Mouse (Mus musculus) embryo, embryonic 9.5 days (tissue): ENCODE results near the gene Gstk1.
A peak's percentile ranks its signal among the peaks of the same experiment; 100 is the strongest.

Source experiments
- DNase-seq: peaks from one replicate; pipeline ENCODE4 v3.0.0-alpha.2; 2017; ENCODE audit errors: extremely low spot score

Gene Gstk1

DNA sequence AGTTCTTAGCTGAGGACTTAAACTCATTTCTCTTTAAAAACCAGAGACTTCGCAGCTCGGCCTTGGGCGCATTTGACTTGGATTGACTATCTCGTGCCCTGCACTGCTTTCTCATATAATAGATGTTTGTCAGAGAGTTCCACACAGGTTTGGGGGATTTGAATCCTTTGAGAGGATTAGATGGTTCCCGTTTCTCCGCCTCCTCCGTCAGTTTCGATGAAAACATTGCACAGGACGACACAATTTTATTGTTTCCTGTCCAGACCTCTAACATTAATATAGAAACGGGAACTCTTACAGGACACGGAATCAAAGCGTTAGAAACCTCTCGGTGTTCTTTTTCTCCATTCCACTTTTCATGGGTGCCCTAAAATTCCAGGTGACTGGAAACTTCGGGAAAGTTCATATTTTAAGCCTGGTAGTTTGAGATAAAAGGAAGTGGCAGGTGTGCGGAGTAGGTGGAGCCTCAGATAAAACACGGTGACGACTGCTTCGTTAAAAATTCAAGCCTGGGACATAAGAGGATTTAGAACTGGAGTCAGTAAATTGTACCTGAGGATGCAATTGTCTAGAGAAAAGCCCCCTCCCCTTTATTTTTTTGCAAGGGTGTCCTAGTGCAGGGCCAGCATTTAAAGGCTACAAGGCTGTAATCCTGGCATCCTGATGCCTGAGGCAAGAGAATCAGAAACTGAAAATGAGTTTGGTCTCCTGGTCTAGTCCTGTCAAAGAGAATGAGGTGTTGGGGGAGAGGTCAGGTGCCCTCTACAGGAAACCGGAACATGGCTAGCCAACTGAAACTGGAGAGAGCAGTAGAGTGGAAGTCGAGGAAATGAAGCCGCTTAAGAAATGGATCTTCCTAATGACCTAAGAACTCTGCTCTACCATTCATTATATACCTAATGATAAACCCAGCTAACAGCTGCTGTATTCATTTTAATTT lies 19.9 kb downstream of the Gstk1 start:
- DNase-seq = peak; percentile 27

DNA sequence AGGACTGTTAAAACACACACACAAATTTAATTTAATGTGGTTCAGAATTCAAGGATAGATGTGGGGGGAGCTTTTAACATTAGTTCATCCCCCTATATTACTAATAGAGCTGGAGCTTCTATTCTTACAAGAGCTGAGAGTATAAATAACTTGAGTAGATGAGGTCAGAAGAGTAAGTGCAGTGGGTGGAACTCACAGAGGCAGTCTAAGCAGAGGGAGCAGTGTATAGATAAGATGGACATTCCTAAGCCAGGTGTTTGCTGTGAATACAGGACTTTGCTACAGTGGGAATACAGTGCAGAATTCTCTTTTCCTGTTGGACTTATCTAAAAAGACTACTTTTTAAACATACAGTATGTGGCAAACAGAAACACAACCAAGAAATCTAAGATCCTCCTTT lies 25.1 kb downstream of the Gstk1 start:
- no peak for DNase-seq

DNA sequence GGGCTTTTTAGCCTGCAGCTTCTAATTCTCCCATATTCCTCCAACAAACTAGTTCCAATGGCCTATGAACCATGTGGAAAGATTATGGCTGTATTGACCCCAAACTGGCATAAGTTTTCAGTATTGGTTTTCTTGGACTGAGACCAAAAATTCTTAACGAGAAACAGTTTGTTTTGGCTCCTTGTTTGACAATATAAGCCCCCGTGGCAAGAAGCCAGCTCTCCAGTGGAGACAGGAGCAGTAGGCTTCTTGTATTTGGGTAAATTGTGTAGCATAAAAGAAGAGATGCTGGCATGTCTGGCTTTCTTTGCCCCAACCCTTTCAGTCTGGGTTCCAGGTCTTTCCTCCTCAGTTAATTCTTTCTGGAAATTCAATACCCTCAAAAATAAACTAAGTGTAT lies 30.4 kb downstream of the Gstk1 start:
- DNase-seq = no peak

DNA sequence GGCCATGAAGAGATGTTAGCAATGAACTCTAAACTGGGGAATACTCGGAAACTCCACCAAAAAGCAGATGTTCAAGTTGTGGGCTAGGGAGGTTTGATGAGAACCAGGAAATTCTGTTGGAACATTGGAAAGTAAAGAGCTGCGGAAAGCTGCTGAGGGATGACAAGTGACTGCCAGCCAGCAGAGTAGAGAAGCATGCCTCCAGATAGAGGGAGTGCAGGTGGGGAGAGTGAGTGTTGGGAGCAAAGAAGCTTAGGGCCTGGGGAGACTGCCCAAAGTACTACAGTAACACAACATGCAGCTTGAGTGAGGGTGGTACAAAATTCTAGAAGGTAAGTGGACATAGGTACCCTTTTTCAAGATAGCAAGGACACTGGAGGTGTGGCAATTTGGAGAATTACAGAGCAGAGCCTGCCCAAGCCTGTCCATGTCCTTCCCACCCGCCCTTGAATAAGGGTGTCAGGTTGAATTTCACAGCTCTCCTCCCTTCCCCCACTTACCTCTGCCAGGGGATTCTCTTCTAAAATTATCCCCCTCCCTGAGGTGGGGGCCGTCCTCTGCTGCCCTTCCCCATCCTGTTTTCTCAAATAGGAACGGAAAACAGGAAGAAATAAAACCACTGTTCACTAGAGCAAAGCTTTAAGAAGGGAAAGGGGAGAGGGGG lies 37.3 kb downstream of the Gstk1 start:
- DNase-seq = no peak

DNA sequence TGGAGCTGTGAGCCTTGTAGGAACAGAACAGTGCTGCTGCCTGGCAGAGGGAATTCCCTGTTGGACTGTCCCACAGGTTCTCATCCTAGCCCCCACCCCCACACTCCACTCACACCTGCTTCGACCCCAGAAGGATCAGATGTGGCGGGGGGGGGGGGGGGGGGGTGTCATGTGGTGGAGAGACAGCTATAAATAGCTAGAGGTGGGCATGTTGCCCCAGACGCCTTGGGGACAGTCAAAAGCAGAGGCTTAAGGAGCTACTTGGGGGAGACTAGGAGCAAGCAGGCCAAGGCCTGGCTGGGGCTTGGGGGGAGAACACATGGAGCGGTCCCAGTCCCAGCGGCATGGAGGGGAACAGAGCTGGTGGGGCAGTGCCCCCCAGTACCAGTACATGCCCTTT lies 40.7 kb downstream of the Gstk1 start, which contains the start of gene Clcn1:
Gene Clcn1 (plus strand): TSS at position 238 of the 400 bp plus-strand sequence.
- DNase-seq = no peak

DNA sequence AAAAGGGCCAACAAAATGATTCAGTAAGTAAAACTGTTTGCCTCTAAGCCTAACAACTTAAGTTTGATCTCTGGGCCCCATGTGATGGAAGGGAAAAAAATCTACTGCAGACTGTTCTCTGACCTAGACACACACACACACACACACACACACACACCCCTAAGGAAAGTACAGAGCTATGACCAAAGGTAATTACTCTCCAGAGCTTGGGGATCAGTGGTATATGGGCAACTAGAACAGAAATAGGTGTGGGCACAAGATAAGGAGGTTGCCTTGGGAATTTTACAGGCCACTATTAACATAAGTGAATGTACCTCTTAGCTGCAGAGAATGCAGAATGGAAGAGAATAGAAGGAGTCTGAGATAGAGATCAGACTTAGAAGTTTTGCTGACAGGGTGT lies 41.8 kb downstream of the Gstk1 start:
- DNase-seq = no peak

DNA sequence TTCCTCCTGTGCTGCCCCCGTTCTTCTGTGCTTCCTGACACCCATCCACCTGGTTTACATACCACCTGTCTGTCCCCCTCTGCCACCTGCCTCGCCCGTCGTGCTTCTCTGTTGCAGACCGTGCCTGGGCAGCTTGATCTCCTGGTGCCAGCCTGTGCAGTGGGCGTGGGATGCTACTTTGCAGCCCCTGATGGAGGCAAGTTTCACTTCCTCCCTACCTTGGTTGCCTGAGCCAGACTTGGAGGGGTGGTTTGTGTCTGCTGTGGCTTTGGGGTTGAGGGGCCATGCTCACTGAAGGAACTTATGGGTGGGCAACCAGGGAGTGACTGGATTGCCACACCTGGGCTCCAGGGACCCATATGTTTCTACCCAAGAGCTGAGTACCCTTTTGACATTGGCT lies 47.6 kb downstream of the Gstk1 start:
- DNase-seq = no peak

DNA sequence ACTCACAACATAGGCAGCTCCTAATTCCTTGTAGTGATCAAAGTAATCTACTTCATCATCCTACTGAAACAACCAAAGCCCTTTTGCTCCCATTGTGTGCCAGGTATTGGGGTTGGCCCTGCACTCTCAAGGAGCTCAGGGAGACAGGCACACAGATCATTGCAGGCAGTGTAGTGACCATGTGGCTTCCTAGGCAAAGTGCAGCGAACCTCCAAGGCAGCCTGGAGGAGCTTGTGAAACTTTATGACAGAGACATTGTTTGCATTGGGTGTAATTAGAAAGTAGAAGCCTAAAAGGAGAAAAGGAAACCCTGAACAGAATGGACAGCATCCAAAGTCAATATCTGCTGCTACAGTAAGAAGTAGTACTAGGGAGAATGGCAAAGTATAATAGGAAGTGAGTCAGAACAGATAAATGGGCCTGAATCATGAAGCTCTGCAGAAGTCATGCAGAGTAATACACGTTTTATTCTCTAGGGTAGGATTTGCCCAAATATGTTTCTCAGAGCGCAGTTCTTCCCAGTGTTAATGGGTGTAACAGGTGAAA lies 49.9 kb downstream of the Gstk1 start:
- no peak for DNase-seq

DNA sequence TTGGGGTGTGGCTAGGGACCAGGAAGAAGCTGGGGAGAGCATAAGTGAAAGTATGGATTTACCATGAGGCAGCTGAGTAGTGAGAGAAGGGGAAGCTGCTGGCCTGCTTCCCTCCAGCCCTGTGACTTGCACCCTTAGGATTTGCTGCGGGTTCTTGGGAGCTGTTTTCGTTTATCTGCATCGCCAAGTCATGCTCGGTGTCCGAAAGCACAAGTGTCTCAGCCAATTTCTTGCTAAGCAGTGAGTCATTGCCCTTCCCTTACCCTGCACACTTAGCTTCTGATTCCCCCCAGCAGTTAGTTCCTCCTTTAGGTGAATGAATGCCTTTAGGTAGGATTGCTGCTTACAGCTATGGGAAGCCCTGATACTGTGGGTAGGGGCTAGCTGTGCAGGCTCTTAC lies 53.6 kb downstream of the Gstk1 start:
- DNase-seq = no peak
